Mouse (Mus musculus) testis, adult 2 months (tissue): Measurements from ENCODE around the gene Gsk3b.

Source experiments
- CTCF ChIP-seq: fragments of 200-500 bp; IDR thresholded peaks from 2 replicates; pipeline ENCODE4 v1.5.1; 2012; ENCODE audit warnings: low read depth, mild to moderate bottlenecking, inconsistent platforms, low read length, moderate library complexity; ENCODE audit not compliant: control insufficient read depth, insufficient read depth, insufficient replicate concordance
- POLR2A ChIP-seq: fragments of 200-500 bp; IDR thresholded peaks from 2 replicates; pipeline ENCODE4 v1.6.1; 2012; ENCODE audit warnings: low read depth, mild to moderate bottlenecking, inconsistent platforms, low read length, moderate library complexity; ENCODE audit not compliant: control insufficient read depth

DNA sequence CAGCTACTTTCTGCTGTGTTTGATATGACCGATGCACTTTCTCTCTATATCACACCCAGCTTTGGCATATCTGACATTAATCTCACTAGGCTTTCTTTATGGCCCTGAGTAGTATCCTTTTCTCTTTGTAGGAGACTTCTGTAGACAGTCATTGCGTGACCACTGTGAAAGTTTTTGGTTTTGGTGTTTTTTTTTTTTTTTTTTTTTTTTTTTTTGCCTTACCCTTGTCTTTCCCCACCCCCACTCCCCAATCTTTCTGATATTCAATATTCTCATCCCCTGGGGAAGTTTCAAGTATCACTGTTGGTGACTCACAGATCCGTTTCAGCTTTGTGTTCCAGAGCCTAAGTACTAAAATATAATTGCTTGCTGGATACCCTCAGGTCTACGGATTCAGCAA lies 29.2 kb upstream of the Gsk3b start:
- no peak for TF ChIP-seq CTCF
- TF ChIP-seq POLR2A: no peak
